In the genomic region with DNA sequence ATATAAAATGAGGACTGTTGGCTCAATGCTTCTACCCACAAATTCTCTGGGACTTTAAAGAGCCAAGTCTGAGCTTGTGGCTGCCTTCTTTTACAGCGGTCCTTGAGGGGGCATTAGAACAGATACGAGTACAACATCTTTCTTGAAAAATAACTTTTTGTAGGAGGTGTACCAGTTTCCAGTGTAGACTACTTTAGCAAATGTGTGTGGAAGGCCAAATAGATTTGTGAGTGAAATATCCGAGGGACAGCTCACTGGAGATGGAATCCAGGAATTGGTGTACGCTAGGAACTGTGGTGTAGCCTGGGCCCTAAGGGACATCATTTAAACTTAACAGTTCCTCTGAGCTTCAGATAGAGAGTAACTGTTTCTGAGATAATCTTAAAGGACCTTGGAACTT, we compare ENCODE assay signal across 24 mouse cellular contexts. TPM values are rescaled to one million over a fixed set of nuclear protein-coding genes. Genes with fewer than 3 reads are reported as not detected.
DNase-seq lines count a peak whose midpoint lies in the region; ATAC-seq and TF ChIP-seq lines count a peak whose summit lies in the region.
"Had no signal": no experiment of that assay in that cellular context is flagged by ENCODE, and none has a peak within 500 bp of the region (broad histone marks: within the 10 kb centered on the region; RNA-seq: fewer than 3 reads in every experiment).

No protein-coding gene starts in this region.

- H3K9ac ChIP-seq in heart, adult 2 months (ENCODE audit: low read depth, low read length), result no peak overlapping the region
- no peak overlapping the region for H3K9ac ChIP-seq in kidney, embryonic 15.5 days
- no peak overlapping the region for H3K9ac ChIP-seq in forebrain, embryonic 16.5 days (replicated peaks; ENCODE audit: low read depth, low read length)
- H3K9ac ChIP-seq: embryonic facial prominence, embryonic 13.5 days; forebrain, embryonic 12.5 days; forebrain, embryonic 15.5 days; hindbrain, embryonic 12.5 days; hindbrain, embryonic 15.5 days had no signal

- no peak for TF ChIP-seq CTCF in heart, adult 2 months (IDR thresholded peaks at IDR 0.05)
- no peak for TF ChIP-seq CTCF in kidney, adult 2 months (conservative IDR thresholded peaks at IDR 0.05; ENCODE audit: insufficient read depth, insufficient read length, low read depth, low read length)

- WGBS in heart, adult 2 months, result 66% methylated on average over 4 of the region's 4 CpGs
- 82% methylated on average over 4 of the region's 4 CpGs for WGBS in kidney, adult 2 months
- WGBS in kidney, embryonic 15.5 days, result 93% methylated on average over 4 of the region's 4 CpGs
- WGBS in forebrain, embryonic 16.5 days, result 97% methylated on average over 4 of the region's 4 CpGs

- H3K36me3 ChIP-seq in heart, adult 2 months (ENCODE audit: control insufficient read depth, insufficient read depth, low read length), result peaks cover 42% of the 10 kb centered on the region
- H3K36me3 ChIP-seq in kidney, adult 2 months (ENCODE audit: control insufficient read depth, insufficient read depth, low read length), result no peaks in the 10 kb centered on the region; the same call in 1 of the 2 replicates
- H3K36me3 ChIP-seq in kidney, embryonic 15.5 days, result peaks cover 4% of the 10 kb centered on the region; the same call in 1 of the 2 replicates
- no peaks in the 10 kb centered on the region for H3K36me3 ChIP-seq in forebrain, embryonic 16.5 days (ENCODE audit: control insufficient read depth, insufficient read depth)
- H3K36me3 ChIP-seq: embryonic facial prominence, embryonic 13.5 days; forebrain, embryonic 12.5 days; forebrain, embryonic 15.5 days; hindbrain, embryonic 12.5 days; hindbrain, embryonic 15.5 days had no signal

- H3K27ac ChIP-seq in heart, adult 2 months, result peak overlapping the region; percentile 56
- peak overlapping the region; percentile 46 for H3K27ac ChIP-seq in kidney, adult 2 months (ENCODE audit: insufficient read depth, low read depth, low read length)
- H3K27ac ChIP-seq in kidney, embryonic 15.5 days, result no peak overlapping the region
- H3K27ac ChIP-seq in brown adipose tissue, adult 24 weeks (replicated peaks; ENCODE audit: low read depth, low read length), result peak overlapping the region; percentile 81
- no peak overlapping the region for H3K27ac ChIP-seq in forebrain, embryonic 16.5 days (ENCODE audit: low read length)
- H3K27ac ChIP-seq: embryonic facial prominence, embryonic 10.5 days; embryonic facial prominence, embryonic 13.5 days; forebrain, embryonic 12.5 days; forebrain, embryonic 15.5 days; hindbrain, embryonic 12.5 days; hindbrain, embryonic 15.5 days had no signal

- ATAC-seq in kidney, embryonic 15.5 days (replicated peaks; ENCODE audit: low FRiP score), result no peak
- ATAC-seq in forebrain, embryonic 16.5 days, result no peak
- ATAC-seq: CD4-positive, CD25-positive, alpha-beta regulatory T cell, adult 4 months; forebrain, embryonic 15.5 days; intestine, postnatal 0 days had no signal

- no peak for TF ChIP-seq POLR2A in heart, adult 2 months (IDR thresholded peaks at IDR 0.05; ENCODE audit: insufficient read depth, low read depth, low read length)
- TF ChIP-seq POLR2A in kidney, adult 2 months (IDR thresholded peaks at IDR 0.05; ENCODE audit: low read depth, low read length), result no peak

- H3K4me3 ChIP-seq in heart, adult 2 months, result no peak overlapping the region
- H3K4me3 ChIP-seq in kidney, adult 2 months (ENCODE audit: insufficient read depth, low read depth, low read length), result no peak overlapping the region
- no peak overlapping the region for H3K4me3 ChIP-seq in kidney, embryonic 15.5 days (replicated peaks)
- no peak overlapping the region for H3K4me3 ChIP-seq in brown adipose tissue, adult 24 weeks (ENCODE audit: insufficient read depth, low read depth, low read length)
- H3K4me3 ChIP-seq in forebrain, embryonic 16.5 days (replicated peaks; ENCODE audit: low read length), result no peak overlapping the region
- H3K4me3 ChIP-seq: embryonic facial prominence, embryonic 10.5 days; embryonic facial prominence, embryonic 13.5 days; erythroblast, embryonic 14.5 days; forebrain, embryonic 12.5 days; forebrain, embryonic 15.5 days; hindbrain, embryonic 12.5 days; hindbrain, embryonic 15.5 days had no signal

- no peak overlapping the region for H3K4me2 ChIP-seq in kidney, embryonic 15.5 days
- no peak overlapping the region for H3K4me2 ChIP-seq in forebrain, embryonic 16.5 days (ENCODE audit: low read length)
- H3K4me2 ChIP-seq: embryonic facial prominence, embryonic 13.5 days; forebrain, embryonic 12.5 days; forebrain, embryonic 15.5 days; heart, embryonic 11.5 days; hindbrain, embryonic 12.5 days; hindbrain, embryonic 15.5 days had no signal

- H3K4me1 ChIP-seq in heart, adult 2 months (ENCODE audit: control insufficient read depth, insufficient read depth, low read length), result peaks cover 11% of the 10 kb centered on the region
- H3K4me1 ChIP-seq in kidney, adult 2 months (ENCODE audit: control insufficient read depth, insufficient read depth, low read length), result peaks cover 51% of the 10 kb centered on the region
- peaks cover 20% of the 10 kb centered on the region for H3K4me1 ChIP-seq in kidney, embryonic 15.5 days
- H3K4me1 ChIP-seq in brown adipose tissue, adult 24 weeks (ENCODE audit: control insufficient read depth, insufficient read depth, insufficient read length, low read length), result peaks cover 40% of the 10 kb centered on the region; the same call in 1 of the 2 replicates
- H3K4me1 ChIP-seq in forebrain, embryonic 16.5 days (replicated peaks; ENCODE audit: control insufficient read depth, insufficient read depth, low read length), result no peaks in the 10 kb centered on the region
- H3K4me1 ChIP-seq: forebrain, embryonic 15.5 days; hindbrain, embryonic 12.5 days; hindbrain, embryonic 15.5 days had no signal

- H3K27me3 ChIP-seq in heart, adult 2 months (ENCODE audit: control insufficient read depth, insufficient read depth, low read length), result no peaks in the 10 kb centered on the region
- H3K27me3 ChIP-seq in kidney, adult 2 months (replicated peaks; ENCODE audit: control insufficient read depth, insufficient read depth, low read length), result no peaks in the 10 kb centered on the region
- no peaks in the 10 kb centered on the region for H3K27me3 ChIP-seq in kidney, embryonic 15.5 days
- no peaks in the 10 kb centered on the region for H3K27me3 ChIP-seq in forebrain, embryonic 16.5 days (replicated peaks; ENCODE audit: control insufficient read depth, insufficient read depth, low read length)
- H3K27me3 ChIP-seq: embryonic facial prominence, embryonic 13.5 days; forebrain, embryonic 12.5 days; forebrain, embryonic 15.5 days; hindbrain, embryonic 12.5 days; hindbrain, embryonic 15.5 days had no signal

- no peaks in the 10 kb centered on the region for H3K9me3 ChIP-seq in kidney, embryonic 15.5 days (replicated peaks)
- no peaks in the 10 kb centered on the region for H3K9me3 ChIP-seq in forebrain, embryonic 16.5 days (ENCODE audit: control insufficient read depth, low read length)
- H3K9me3 ChIP-seq: embryonic facial prominence, embryonic 10.5 days; embryonic facial prominence, embryonic 13.5 days; forebrain, embryonic 12.5 days; forebrain, embryonic 15.5 days; hindbrain, embryonic 12.5 days; hindbrain, embryonic 15.5 days had no signal

- TF ChIP-seq EP300 in heart, adult 2 months (IDR thresholded peaks at IDR 0.05; ENCODE audit: insufficient read depth, low read depth, low read length), result no peak

- intact Hi-C loops in heart, adult 2 months (cut with DNase I), result no loop called here
- intact Hi-C loops in heart, postnatal 14 days (cut with DNase I), result no loop called here

- H3K79me2 ChIP-seq in heart, adult 2 months (replicated peaks; ENCODE audit: control insufficient read depth, insufficient read depth, low read length), result peaks cover 4% of the 10 kb centered on the region; the same call in 1 of the 2 replicates

- no peak for DNase-seq in heart, adult 2 months
- no peak for DNase-seq in heart, postnatal 14 days
- no peak for DNase-seq in kidney, adult 2 months
- DNase-seq: adrenal gland, adult 2 months; adrenal gland, postnatal 14 days; cerebellum, adult 11-12 months; cerebellum, adult 8-10 months; cerebellum, postnatal 10 days; cerebellum, postnatal 36 days; embryo, embryonic 11 days; gastrocnemius, postnatal 25 days had no signal

RNA-seq across cellular contexts. Expression of a gene that starts 11.5 kb away (rescaled TPM):
- 10 to 100 TPM; 37.9 to 47.6 TPM for total RNA-seq in heart, adult 2 months (2021)
- polyA plus RNA-seq in heart, adult 2 months (2012; rRNA removed), result 14.0 and 32.8 TPM in 2 replicates
- total RNA-seq in heart, postnatal 14 days (2021), result 10 to 100 TPM; 57.3 to 63.4 TPM
- 68.2 and 74.5 TPM in 2 replicates for polyA plus RNA-seq in kidney, adult 2 months (2012; rRNA removed)
- 18.6 and 19.4 TPM in 2 replicates for polyA plus RNA-seq in kidney, embryonic 15.5 days (2015; fragmentation: Nextera tagmentation; extraction: Ambion mirVana)
- polyA plus RNA-seq in brown adipose tissue, adult 24 weeks (2012; ENCODE audit: insufficient read depth, insufficient read length, missing spikeins), result 33.1 and 42.5 TPM in 2 replicates
- polyA plus RNA-seq in forebrain, embryonic 16.5 days (2015; fragmentation: Nextera tagmentation; extraction: Ambion mirVana), result 15.0 and 18.2 TPM in 2 replicates

RNA-seq across cellular contexts. Expression of a gene that starts 39.0 kb away (rescaled TPM):
- 10 to 100 TPM; 12.1 to 13.5 TPM for total RNA-seq in heart, adult 2 months (2021)
- 11.0 and 11.8 TPM in 2 replicates for polyA plus RNA-seq in heart, adult 2 months (2012; rRNA removed)
- total RNA-seq in heart, postnatal 14 days (2021), result 10 to 100 TPM; 15.7 to 17.1 TPM
- 37.6 and 46.0 TPM in 2 replicates for polyA plus RNA-seq in kidney, adult 2 months (2012; rRNA removed)
- polyA plus RNA-seq in kidney, embryonic 15.5 days (2015; fragmentation: Nextera tagmentation; extraction: Ambion mirVana), result 25.3 and 26.0 TPM in 2 replicates
- polyA plus RNA-seq in brown adipose tissue, adult 24 weeks (2012; ENCODE audit: insufficient read depth, insufficient read length, missing spikeins), result 16.5 and 17.9 TPM in 2 replicates
- 11.7 and 12.0 TPM in 2 replicates for polyA plus RNA-seq in forebrain, embryonic 16.5 days (2015; fragmentation: Nextera tagmentation; extraction: Ambion mirVana)

Comparison
In these comparisons a context has a peak if more than half of its experiments do, and no peak if none do; other contexts are left out.
1. H3K27ac ChIP-seq: peak in heart, adult 2 months (single experiment), kidney, adult 2 months (single experiment) and brown adipose tissue, adult 24 weeks (single experiment); none in kidney, embryonic 15.5 days (single experiment) and forebrain, embryonic 16.5 days (single experiment).